Mouse (Mus musculus) ES-Bruce4 (cell line): ENCODE results near the gene Akr1a1. TPM values are rescaled to one million over a fixed set of nuclear protein-coding genes. Genes with fewer than 3 reads are reported as not detected.

Source experiments
- H3K27ac ChIP-seq: 2 replicates; pipeline ENCODE4 v1.5.1; 2012; ENCODE audit warnings: low read length, inconsistent platforms; ENCODE audit not compliant: insufficient read depth
- H3K27me3 ChIP-seq: 2 replicates; pipeline ENCODE4 v1.6.1; 2012; ENCODE audit warnings: mild to moderate bottlenecking, low read length, inconsistent platforms; ENCODE audit not compliant: control insufficient read depth, poor library complexity, insufficient read depth, severe bottlenecking
- H3K36me3 ChIP-seq: 2 replicates; pipeline ENCODE4 v1.6.1; 2012; ENCODE audit warnings: inconsistent platforms, mild to moderate bottlenecking, low read length, moderate library complexity; ENCODE audit not compliant: control insufficient read depth, poor library complexity, insufficient read depth, severe bottlenecking
- H3K4me1 ChIP-seq: one replicate; pipeline ENCODE4 v1.8.1; 2011; ENCODE audit warnings: low read length; ENCODE audit not compliant: control insufficient read depth, insufficient read depth
- H3K4me3 ChIP-seq: 2 replicates; pipeline ENCODE4 v1.5.1; 2011; ENCODE audit warnings: low read depth, mild to moderate bottlenecking, low read length
- H3K9ac ChIP-seq: 2 replicates; pipeline ENCODE4 v1.6.1; 2012; ENCODE audit warnings: low read depth, mild to moderate bottlenecking, inconsistent platforms; ENCODE audit not compliant: poor library complexity, severe bottlenecking
- H3K9me3 ChIP-seq: replicated peaks from 2 replicates; pipeline ENCODE4 v1.6.1; 2012; ENCODE audit warnings: mild to moderate bottlenecking, low read length, inconsistent platforms; ENCODE audit not compliant: control insufficient read depth, poor library complexity, insufficient read depth, severe bottlenecking
- CTCF ChIP-seq: IDR thresholded peaks from one replicate; pipeline ENCODE4 v1.8.1; 2011; ENCODE audit warnings: low read depth, low read length
- EP300 ChIP-seq: IDR thresholded peaks from 2 replicates; pipeline ENCODE4 v1.6.1; 2011; ENCODE audit warnings: low read depth, low read length; ENCODE audit not compliant: insufficient read depth
- POLR2A ChIP-seq: IDR thresholded peaks from one replicate; pipeline ENCODE4 v1.8.1; 2011; ENCODE audit warnings: low read length; ENCODE audit not compliant: insufficient read depth
- polyA plus RNA-seq: library from polyadenylated mRNA; stranded (reverse); fragments of >200 nt; gene quantifications from 2 replicates; pipeline ENCODE4 v1.2.4, GENCODE M21; 2011; ENCODE audit warnings: low read depth; ENCODE audit not compliant: missing spikeins, insufficient read depth, insufficient read length

Gene Akr1a1
- polyA plus RNA-seq, 1 experiment: 280 TPM

DNA sequence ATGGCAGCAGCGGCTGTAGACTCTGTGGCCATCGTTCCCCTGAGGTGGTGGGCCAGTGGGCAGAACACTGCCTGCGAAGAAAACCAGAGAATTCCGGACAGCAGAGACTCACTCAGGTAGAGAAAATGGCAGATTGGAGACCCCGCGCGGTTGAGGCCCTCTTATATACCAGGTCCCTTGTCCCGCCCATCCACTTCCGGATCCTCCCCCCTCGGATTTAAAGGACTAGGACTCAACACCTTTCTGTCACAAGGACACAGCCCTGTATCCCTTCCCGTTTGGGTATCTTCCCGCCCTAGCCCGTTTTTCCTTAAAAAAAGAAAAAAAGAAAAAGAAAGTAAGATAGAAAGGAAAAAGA, 24.1 kb downstream of the Akr1a1 start:
- Histone ChIP-seq H3K27ac (peak overlapping the region; percentile 78), H3K4me3 (peak overlapping the region; percentile 98), H3K9ac (peak overlapping the region; percentile 93), H3K9me3 (no peaks in the 10 kb centered on the region), H3K27me3 (no peaks in the 10 kb centered on the region), H3K4me1 (no peaks in the 10 kb centered on the region), H3K36me3 (peaks cover 23% of the 10 kb centered on the region)
- TF ChIP-seq CTCF (no peak), EP300 (0 out of 2 replicates have a peak, but pooled peaks have one; percentile 15), POLR2A (peak; percentile 90)

- Histone ChIP-seq H3K36me3 (peaks cover 29% of the 10 kb centered on the region), H3K9ac (peak overlapping the region; percentile 93), H3K4me1 (no peaks in the 10 kb centered on the region), H3K4me3 (peak overlapping the region; percentile 98), H3K27ac (peak overlapping the region; percentile 78), H3K27me3 (no peaks in the 10 kb centered on the region), H3K9me3 (no peaks in the 10 kb centered on the region)
- no peak for TF ChIP-seq CTCF
- no peak for TF ChIP-seq EP300
- no peak for TF ChIP-seq POLR2A
Measured at GRCm38 (mm10) chr4:116626658-116627358, 24.7 kb downstream of the Akr1a1 start.

- Histone ChIP-seq H3K27me3 (no peaks in the 10 kb centered on the region), H3K9me3 (no peaks in the 10 kb centered on the region), H3K4me3 (peak overlapping the region; percentile 34), H3K9ac (peak overlapping the region; percentile 93), H3K27ac (no peak overlapping the region), H3K36me3 (peaks cover 47% of the 10 kb centered on the region), H3K4me1 (no peaks in the 10 kb centered on the region)
- no peak for TF ChIP-seq CTCF
- TF ChIP-seq POLR2A: no peak
- no peak for TF ChIP-seq EP300
Measured at GRCm38 (mm10) chr4:116624831-116625230, 26.6 kb downstream of the Akr1a1 start.

- H3K36me3 ChIP-seq: peaks cover 83% of the 10 kb centered on the region
- no peaks in the 10 kb centered on the region for H3K9me3 ChIP-seq
- no peak overlapping the region for H3K27ac ChIP-seq
- H3K4me1 ChIP-seq: no peaks in the 10 kb centered on the region
- H3K27me3 ChIP-seq: no peaks in the 10 kb centered on the region
- no peak overlapping the region for H3K9ac ChIP-seq
- TF ChIP-seq CTCF: no peak
- no peak for TF ChIP-seq EP300
- TF ChIP-seq POLR2A: no peak
- H3K4me3 ChIP-seq: no peak overlapping the region
Measured at GRCm38 (mm10) chr4:116615237-116615636, 36.2 kb downstream of the Akr1a1 start.

GRCm38 (mm10) chr4:116612621-116613020, 38.9 kb downstream of the Akr1a1 start:
- TF ChIP-seq CTCF (no peak), EP300 (no peak), POLR2A (no peak)
- H3K9ac ChIP-seq: no peak overlapping the region
- H3K9me3 ChIP-seq: no peaks in the 10 kb centered on the region
- H3K4me1 ChIP-seq: no peaks in the 10 kb centered on the region
- peaks cover 84% of the 10 kb centered on the region for H3K36me3 ChIP-seq
- H3K4me3 ChIP-seq: no peak overlapping the region
- no peaks in the 10 kb centered on the region for H3K27me3 ChIP-seq
- H3K27ac ChIP-seq: no peak overlapping the region
